ENCODE assay signal across 19 mouse cellular contexts in genomic region chr15:78328520-78329097, GRCm38 (mm10).
"Had no signal": no experiment of that assay in that cellular context is flagged by ENCODE, and none has a peak within 500 bp of the region (broad histone marks: within the 10 kb centered on the region; RNA-seq: fewer than 3 reads in every experiment).

No protein-coding gene starts in this region.

- H3K9me3 ChIP-seq: kidney, embryonic 15.5 days; midbrain, embryonic 15.5 days; neural tube, embryonic 12.5 days; neural tube, embryonic 15.5 days had no signal

- ATAC-seq: lung, postnatal 0 days; midbrain, embryonic 15.5 days had no signal

- H3K4me3 ChIP-seq: kidney, embryonic 15.5 days; left cerebral cortex, adult 2 months; midbrain, embryonic 15.5 days; neural tube, embryonic 12.5 days; neural tube, embryonic 15.5 days had no signal

- H3K36me3 ChIP-seq: kidney, embryonic 15.5 days; midbrain, embryonic 15.5 days; neural tube, embryonic 12.5 days; neural tube, embryonic 15.5 days had no signal

- H3K27ac ChIP-seq: kidney, embryonic 15.5 days; left cerebral cortex, adult 2 months; macrophage; midbrain, embryonic 15.5 days; neural tube, embryonic 12.5 days; neural tube, embryonic 15.5 days; stomach, postnatal 0 days had no signal

- H3K4me2 ChIP-seq: kidney, embryonic 15.5 days; lung, embryonic 14.5 days; midbrain, embryonic 11.5 days; midbrain, embryonic 15.5 days; neural tube, embryonic 12.5 days; neural tube, embryonic 15.5 days had no signal

- H3K4me1 ChIP-seq: kidney, embryonic 15.5 days; midbrain, embryonic 15.5 days; neural tube, embryonic 12.5 days; neural tube, embryonic 15.5 days had no signal

- H3K9ac ChIP-seq: kidney, embryonic 15.5 days; lung, embryonic 14.5 days; midbrain, embryonic 15.5 days; neural tube, embryonic 12.5 days; neural tube, embryonic 15.5 days had no signal

- DNase-seq: kidney, adult 8-10 months; kidney, postnatal 10 days; kidney, postnatal 36 days; layer of hippocampus, postnatal 36 days; lung, embryonic 14.5 days; right cerebral cortex, adult 18-20 months; right cerebral cortex, postnatal 14 days; right cerebral cortex, postnatal 4 days; thymus, adult 2 months; thymus, postnatal 14 days had no signal

- H3K27me3 ChIP-seq: kidney, embryonic 15.5 days; midbrain, embryonic 15.5 days; neural tube, embryonic 12.5 days; neural tube, embryonic 15.5 days had no signal
